Comparison of ENCODE assay signal across 9 mouse cellular contexts in the genomic region with DNA sequence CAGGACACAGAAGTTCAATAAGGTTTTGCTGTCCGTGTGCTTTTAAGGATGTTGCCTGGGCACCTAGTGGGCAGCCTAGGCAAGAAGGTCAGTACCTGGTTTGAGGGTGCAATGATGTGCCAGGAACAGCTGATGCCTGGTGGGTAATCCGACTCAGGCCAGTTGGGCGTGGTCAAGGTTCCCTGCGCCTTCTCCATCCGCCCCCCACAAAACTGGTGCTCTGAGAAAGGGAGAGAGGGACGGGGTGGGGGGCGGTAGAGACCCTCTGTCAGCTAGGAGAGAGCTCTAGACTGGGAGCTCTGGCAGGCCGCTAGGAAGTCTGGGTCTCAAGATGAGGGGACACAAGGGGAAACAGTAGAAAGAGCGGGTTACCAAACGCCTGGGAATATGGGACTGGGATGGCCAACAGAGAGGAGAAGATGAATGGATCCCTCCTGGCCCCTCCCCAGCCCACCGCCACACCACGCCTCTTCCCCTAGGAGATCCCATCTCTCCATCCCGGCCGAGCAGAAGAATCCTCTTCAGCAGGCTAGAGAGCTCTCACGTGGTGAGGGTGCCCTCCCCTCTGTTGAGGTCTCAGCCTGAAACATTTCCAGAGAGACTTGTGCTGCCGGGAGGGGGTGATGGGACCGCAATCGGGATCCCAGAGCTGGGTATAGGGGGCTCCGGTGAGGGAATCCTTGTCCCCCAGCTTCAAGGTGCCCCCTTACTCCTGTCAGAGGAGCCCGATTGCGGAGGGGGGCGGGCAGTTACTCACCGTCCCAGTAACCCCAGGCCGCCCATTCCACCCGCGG. TPM values are rescaled to one million over a fixed set of nuclear protein-coding genes. Genes with fewer than 3 reads are reported as not detected.
DNase-seq lines count a peak whose midpoint lies in the region; ATAC-seq and TF ChIP-seq lines count a peak whose summit lies in the region.
"Had no signal": no experiment of that assay in that cellular context is flagged by ENCODE, and none has a peak within 500 bp of the region (broad histone marks: within the 10 kb centered on the region; RNA-seq: fewer than 3 reads in every experiment).

No protein-coding gene starts in this region.

- H3K9ac ChIP-seq in heart, embryonic 11.5 days (ENCODE audit: low read depth, low read length): peak overlapping the region; percentile 35; the same call in 1 of the 2 replicates
- H3K9ac ChIP-seq in forebrain, embryonic 13.5 days: peak overlapping the region; percentile 34; the same call in 1 of the 2 replicates
- peak overlapping the region; percentile 11; the same call in 1 of the 2 replicates for H3K9ac ChIP-seq in limb, embryonic 15.5 days

- 16% methylated on average over 26 of the region's 26 CpGs for WGBS in heart, embryonic 11.5 days (ENCODE audit: insufficient replicate concordance)
- 12% methylated on average over 26 of the region's 26 CpGs for WGBS in forebrain, embryonic 13.5 days
- 29% methylated on average over 26 of the region's 26 CpGs for WGBS in limb, embryonic 15.5 days

- peak overlapping the region; percentile 66 for H3K4me2 ChIP-seq in heart, embryonic 11.5 days
- peak overlapping the region; percentile 37 for H3K4me2 ChIP-seq in forebrain, embryonic 13.5 days
- H3K4me2 ChIP-seq in limb, embryonic 15.5 days: peak overlapping the region; percentile 54

- peak overlapping the region; percentile 20; the same call in 1 of the 2 replicates for H3K4me3 ChIP-seq in heart, embryonic 11.5 days (ENCODE audit: low read depth, low read length)
- H3K4me3 ChIP-seq in E14TG2a.4 (replicated peaks; ENCODE audit: low read length): peak overlapping the region; percentile 80
- H3K4me3 ChIP-seq in forebrain, embryonic 13.5 days: no peak overlapping the region
- peak overlapping the region; percentile 45 for H3K4me3 ChIP-seq in limb, embryonic 15.5 days

- TF ChIP-seq CTCF in E14TG2a.4 (conservative IDR thresholded peaks at IDR 0.05; ENCODE audit: low read length): no peak

- no peaks in the 10 kb centered on the region for H3K9me3 ChIP-seq in heart, embryonic 11.5 days (replicated peaks; ENCODE audit: control insufficient read depth, low read length)
- H3K9me3 ChIP-seq in E14TG2a.4 (ENCODE audit: low read length): no peaks in the 10 kb centered on the region
- H3K9me3 ChIP-seq in forebrain, embryonic 13.5 days (replicated peaks): no peaks in the 10 kb centered on the region
- no peaks in the 10 kb centered on the region for H3K9me3 ChIP-seq in limb, embryonic 15.5 days

- intact Hi-C loops in heart, postnatal 10 days (cut with DNase I): no loop called here
- intact Hi-C loops in left cerebral cortex, postnatal 4 days (cut with DNase I): no loop called here

- peaks cover 35% of the 10 kb centered on the region for H3K4me1 ChIP-seq in heart, embryonic 11.5 days (ENCODE audit: control insufficient read depth, insufficient read depth, low read length)
- peaks cover 90% of the 10 kb centered on the region for H3K4me1 ChIP-seq in E14TG2a.4 (replicated peaks; ENCODE audit: low read depth, low read length)
- H3K4me1 ChIP-seq in forebrain, embryonic 13.5 days: peaks cover 19% of the 10 kb centered on the region
- peaks cover 57% of the 10 kb centered on the region for H3K4me1 ChIP-seq in limb, embryonic 15.5 days

- ATAC-seq in heart, embryonic 11.5 days (replicated peaks; ENCODE audit: insufficient number of reproducible peaks, low FRiP score, low TSS enrichment): no peak
- ATAC-seq in forebrain, embryonic 13.5 days: no peak
- no peak for ATAC-seq in limb, embryonic 15.5 days (ENCODE audit: insufficient number of reproducible peaks, low FRiP score, low TSS enrichment, low read depth)

- no peak for DNase-seq in heart, postnatal 10 days
- no peak for DNase-seq in spleen, postnatal 14 days (ENCODE audit: low spot score in 2 of 2)
- DNase-seq in B cell, adult 2 months: no peak
- no peak for DNase-seq in left cerebral cortex, postnatal 4 days
- DNase-seq: gastrocnemius, postnatal 10 days had no signal

- H3K27ac ChIP-seq in heart, embryonic 11.5 days (ENCODE audit: low read depth, low read length): no peak overlapping the region
- no peak overlapping the region for H3K27ac ChIP-seq in forebrain, embryonic 13.5 days
- H3K27ac ChIP-seq in limb, embryonic 15.5 days: no peak overlapping the region

- H3K27me3 ChIP-seq in heart, embryonic 11.5 days (ENCODE audit: control insufficient read depth, insufficient read depth, low read length): no peaks in the 10 kb centered on the region
- H3K27me3 ChIP-seq in E14TG2a.4 (ENCODE audit: insufficient read depth, low read length): no peaks in the 10 kb centered on the region
- peaks cover 23% of the 10 kb centered on the region for H3K27me3 ChIP-seq in forebrain, embryonic 13.5 days
- no peaks in the 10 kb centered on the region for H3K27me3 ChIP-seq in limb, embryonic 15.5 days

- peaks cover 14% of the 10 kb centered on the region for H3K36me3 ChIP-seq in heart, embryonic 11.5 days (ENCODE audit: control insufficient read depth, insufficient read depth, low read length)
- peaks cover 47% of the 10 kb centered on the region for H3K36me3 ChIP-seq in E14TG2a.4 (ENCODE audit: insufficient read depth, low read length)
- no peaks in the 10 kb centered on the region for H3K36me3 ChIP-seq in forebrain, embryonic 13.5 days (ENCODE audit: poor library complexity, severe bottlenecking)
- H3K36me3 ChIP-seq in limb, embryonic 15.5 days: peaks cover 32% of the 10 kb centered on the region

RNA-seq across cellular contexts. Expression of a gene that starts 5.5 kb away (rescaled TPM):
- 120 and 134 TPM in 2 replicates for polyA plus RNA-seq in heart, embryonic 11.5 days (2014; fragmentation: Nextera tagmentation; extraction: Ambion mirVana)
- total RNA-seq in heart, postnatal 10 days (2021): 100 to 1,000 TPM; 127 to 142 TPM
- 6.9 and 7.1 TPM in 2 replicates for polyA plus RNA-seq in forebrain, embryonic 13.5 days (2015; fragmentation: Nextera tagmentation; extraction: Ambion mirVana)
- 303 and 362 TPM in 2 replicates for polyA plus RNA-seq in limb, embryonic 15.5 days (2015; fragmentation: Nextera tagmentation; extraction: Ambion mirVana)
- total RNA-seq in left cerebral cortex, postnatal 4 days (2021): 10 to 100 TPM; 12.6 to 15.1 TPM

RNA-seq across cellular contexts. Expression of a gene that starts 7.2 kb away (rescaled TPM):
- polyA plus RNA-seq in heart, embryonic 11.5 days (2014; fragmentation: Nextera tagmentation; extraction: Ambion mirVana): 13.9 and 16.0 TPM in 2 replicates
- total RNA-seq in heart, postnatal 10 days (2021): 10 to 100 TPM; 25.1 to 31.4 TPM
- polyA plus RNA-seq in forebrain, embryonic 13.5 days (2015; fragmentation: Nextera tagmentation; extraction: Ambion mirVana): 31.1 and 31.9 TPM in 2 replicates
- polyA plus RNA-seq in limb, embryonic 15.5 days (2015; fragmentation: Nextera tagmentation; extraction: Ambion mirVana): 40.6 and 41.8 TPM in 2 replicates
- 10 to 100 TPM; 55.0 to 57.1 TPM for total RNA-seq in left cerebral cortex, postnatal 4 days (2021)

RNA-seq across cellular contexts. Expression of a gene that starts 20.7 kb away (rescaled TPM):
- polyA plus RNA-seq in heart, embryonic 11.5 days (2014; fragmentation: Nextera tagmentation; extraction: Ambion mirVana): not detected in 2 replicates
- total RNA-seq in heart, postnatal 10 days (2021): under 1 TPM; 0.20 to 0.29 TPM
- polyA plus RNA-seq in forebrain, embryonic 13.5 days (2015; fragmentation: Nextera tagmentation; extraction: Ambion mirVana): 0.14 and 0.22 TPM in 2 replicates
- 0.09 TPM in 1 of 2 replicates, not detected in the other for polyA plus RNA-seq in limb, embryonic 15.5 days (2015; fragmentation: Nextera tagmentation; extraction: Ambion mirVana)
- under 1 TPM in 1 of 2 experiments, not detected in 1; 0.20 TPM for total RNA-seq in left cerebral cortex, postnatal 4 days (2021)

RNA-seq across cellular contexts. Expression of a gene that starts 20.9 kb away (rescaled TPM):
- 26.0 and 28.0 TPM in 2 replicates for polyA plus RNA-seq in heart, embryonic 11.5 days (2014; fragmentation: Nextera tagmentation; extraction: Ambion mirVana)
- total RNA-seq in heart, postnatal 10 days (2021): 10 to 100 TPM; 20.2 to 21.7 TPM
- polyA plus RNA-seq in forebrain, embryonic 13.5 days (2015; fragmentation: Nextera tagmentation; extraction: Ambion mirVana): 24.5 and 25.0 TPM in 2 replicates
- polyA plus RNA-seq in limb, embryonic 15.5 days (2015; fragmentation: Nextera tagmentation; extraction: Ambion mirVana): 32.8 and 34.1 TPM in 2 replicates
- total RNA-seq in left cerebral cortex, postnatal 4 days (2021): 10 to 100 TPM; 13.7 to 13.9 TPM

RNA-seq across cellular contexts. Expression of a gene that starts 20.9 kb away (rescaled TPM):
- 5.9 and 6.5 TPM in 2 replicates for polyA plus RNA-seq in heart, embryonic 11.5 days (2014; fragmentation: Nextera tagmentation; extraction: Ambion mirVana)
- 1 to 10 TPM; 5.0 to 5.9 TPM for total RNA-seq in heart, postnatal 10 days (2021)
- polyA plus RNA-seq in forebrain, embryonic 13.5 days (2015; fragmentation: Nextera tagmentation; extraction: Ambion mirVana): 7.3 and 10.8 TPM in 2 replicates
- polyA plus RNA-seq in limb, embryonic 15.5 days (2015; fragmentation: Nextera tagmentation; extraction: Ambion mirVana): 8.0 and 8.5 TPM in 2 replicates
- 10 to 100 TPM in 1 of 2 experiments, 1 to 10 TPM in 1; 9.9 to 10.2 TPM for total RNA-seq in left cerebral cortex, postnatal 4 days (2021)

Comparison
In these comparisons a context has a peak if more than half of its experiments do, and no peak if none do; other contexts are left out.
1. RNA of a gene that starts 5.5 kb away (polyA plus RNA-seq): 303 to 362 TPM in limb, embryonic 15.5 days and 120 to 134 TPM in heart, embryonic 11.5 days; 6.9 to 7.1 TPM in forebrain, embryonic 13.5 days; every median in the first group is over 10 times any median in the second.
2. Peak in every context shown above with its lines, with median percentiles within 50 percentile points of each other: H3K4me2 ChIP-seq and H3K9ac ChIP-seq.